Mouse (Mus musculus) adrenal gland, adult 10 weeks (tissue): ENCODE results near the gene Phip. TPM values are rescaled to one million over a fixed set of nuclear protein-coding genes. Genes with fewer than 3 reads are reported as not detected.

Source experiments
- polyA plus RNA-seq: library from polyadenylated mRNA; stranded (reverse); fragments of 350-450 nt; fragmentation: Illumina TruSeq; extraction: RNeasy Lipid Tissue Mini Kit (QIAGEN cat#74804); gene quantifications from one replicate; pipeline ENCODE4 v1.2.3, GENCODE M21; 2014; ENCODE audit warnings: low read depth, low replicate concordance

The Phip gene
- polyA plus RNA-seq = 110 TPM

DNA sequence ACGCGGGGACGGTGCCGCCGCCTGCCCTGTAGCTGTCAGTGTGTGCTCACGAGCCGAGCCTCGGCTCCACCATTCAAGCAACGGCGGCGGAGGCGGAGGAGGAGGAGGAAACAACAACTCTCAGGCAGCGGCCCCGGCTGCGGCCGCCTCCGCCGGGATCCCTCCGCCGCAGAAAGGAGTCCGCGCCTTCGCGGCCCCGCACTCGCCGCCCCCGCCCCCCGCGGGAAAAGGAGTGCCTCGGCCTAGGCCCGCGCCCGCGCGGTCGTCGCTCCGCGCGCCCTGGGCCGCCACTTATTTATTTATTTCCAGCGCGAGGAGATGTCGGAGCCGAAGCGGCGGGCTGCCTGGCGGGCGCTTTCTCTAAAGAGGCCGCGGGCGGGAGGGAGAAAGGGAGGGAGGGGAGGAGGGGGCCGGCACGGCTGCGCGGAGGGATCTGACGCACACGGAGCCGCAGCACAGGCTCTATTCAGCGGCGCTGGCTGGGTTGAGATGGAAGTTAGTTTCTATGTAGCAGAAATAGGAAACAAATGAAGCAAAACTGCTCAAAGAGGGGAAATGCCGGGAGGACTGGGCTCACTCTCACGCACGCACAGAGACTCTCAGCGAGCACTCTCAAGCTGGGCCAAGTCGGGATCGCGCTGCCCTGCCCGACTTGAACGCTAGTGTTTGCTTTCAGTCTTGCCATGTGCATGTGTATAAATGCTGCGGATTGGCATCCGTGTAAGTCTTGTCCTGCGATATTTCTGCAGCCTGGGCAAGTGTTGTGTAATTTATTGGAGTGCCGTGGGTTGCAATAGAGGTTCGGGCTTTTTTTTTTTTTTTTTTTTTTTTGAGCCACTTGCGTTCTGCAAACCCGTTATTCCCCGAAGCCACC lies at the start of gene Phip:
Gene Phip (minus strand): TSS at position 175 of the 874 bp plus-strand sequence.

DNA sequence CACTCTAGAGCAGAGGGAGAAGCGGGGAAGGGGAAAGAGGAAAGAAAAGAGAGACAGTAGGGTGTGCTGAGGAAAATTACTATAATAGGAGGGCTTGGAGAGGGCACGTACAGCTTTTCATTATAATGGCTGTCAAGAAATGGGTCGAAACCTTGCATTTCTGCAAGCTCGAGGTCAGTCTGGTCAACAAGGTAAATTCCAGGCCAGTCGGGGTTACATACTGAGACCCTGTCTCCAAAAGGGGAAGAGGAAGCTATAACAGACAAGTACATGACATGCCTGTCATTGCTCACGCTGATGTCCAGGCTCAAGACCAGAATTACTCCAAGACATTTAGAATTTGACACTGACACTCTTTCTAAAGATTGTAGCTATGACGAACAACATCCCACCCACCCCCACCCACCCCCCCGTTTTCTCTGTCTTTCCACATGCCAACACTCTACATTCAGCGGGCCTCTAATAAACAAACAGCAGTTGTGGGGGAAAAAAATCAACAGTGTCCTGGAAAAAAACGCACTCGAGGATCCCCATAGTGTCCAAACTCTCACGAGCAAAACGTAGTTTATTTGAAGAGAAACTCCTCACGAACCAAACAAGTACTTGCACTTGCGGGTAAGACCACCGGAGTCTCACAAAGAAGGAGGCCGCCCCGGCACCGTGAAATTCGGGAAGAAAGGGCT lies 146.2 kb downstream of the Phip start, which contains the start of gene Irak1bp1:
Gene Irak1bp1 (plus strand): TSS at position 534 of the 683 bp plus-strand sequence.

Other genes starting within 250 kb of the Phip start
- gene Irak1bp1, start 146.0 kb downstream of the Phip start, polyA plus RNA-seq = 15.2 TPM
- 388 TPM for gene Hmgn3, start 171.2 kb upstream of the Phip start, polyA plus RNA-seq